Mouse (Mus musculus): ENCODE measurements around the gene Phf21a.

DNA sequence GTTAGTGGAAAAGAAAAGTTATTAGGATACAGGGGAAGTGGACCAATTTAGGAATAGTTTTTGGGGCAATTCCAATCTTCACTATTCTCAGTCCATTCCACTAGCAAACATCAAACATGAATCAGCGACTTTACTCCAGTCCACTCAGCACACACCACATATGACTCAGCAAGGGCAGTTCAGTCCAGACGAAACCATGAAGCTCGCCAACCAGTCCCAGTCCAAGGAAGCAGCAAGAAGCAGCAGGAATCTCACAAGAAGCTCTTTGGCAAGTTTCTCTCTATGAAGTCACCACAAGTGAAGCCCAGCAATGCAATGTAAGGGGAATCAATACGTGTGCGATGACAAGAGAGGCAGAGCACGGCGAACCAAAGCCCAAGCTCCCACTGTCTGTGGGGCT lies 37.2 kb downstream of the Phf21a start:
- TF ChIP-seq POLR2A (IDR thresholded peaks at IDR 0.05; ENCODE audit: low read depth, low read length) (no peak), CTCF (conservative IDR thresholded peaks at IDR 0.05; ENCODE audit: insufficient read depth, insufficient read length, low read depth, low read length) (no peak)

Measured in kidney, adult 2 months (tissue).